Mouse (Mus musculus): Measurements from ENCODE around the gene Mtmr12.

Mtmr12 gene

DNA sequence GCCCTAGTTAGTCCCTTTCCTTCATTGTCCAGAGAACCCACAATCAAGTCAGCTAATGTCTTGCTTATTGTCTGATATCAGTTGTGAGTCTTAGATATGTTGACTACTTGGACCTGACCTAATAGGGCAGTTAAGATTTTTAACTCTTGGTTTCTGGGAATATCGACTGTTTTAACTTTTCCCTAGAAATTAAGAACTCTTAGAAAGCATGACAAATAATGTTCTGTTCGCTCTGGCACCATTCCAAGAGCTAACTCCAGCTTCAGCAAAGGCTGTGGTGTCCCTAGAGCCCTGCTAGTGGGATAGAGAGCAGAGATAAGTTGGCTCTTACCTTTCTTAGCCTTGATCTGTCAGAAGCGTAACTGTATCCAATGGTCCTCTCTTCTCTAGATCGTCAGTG is 32.7 kb downstream of the Mtmr12 start:
- no peak for DNase-seq

DNA sequence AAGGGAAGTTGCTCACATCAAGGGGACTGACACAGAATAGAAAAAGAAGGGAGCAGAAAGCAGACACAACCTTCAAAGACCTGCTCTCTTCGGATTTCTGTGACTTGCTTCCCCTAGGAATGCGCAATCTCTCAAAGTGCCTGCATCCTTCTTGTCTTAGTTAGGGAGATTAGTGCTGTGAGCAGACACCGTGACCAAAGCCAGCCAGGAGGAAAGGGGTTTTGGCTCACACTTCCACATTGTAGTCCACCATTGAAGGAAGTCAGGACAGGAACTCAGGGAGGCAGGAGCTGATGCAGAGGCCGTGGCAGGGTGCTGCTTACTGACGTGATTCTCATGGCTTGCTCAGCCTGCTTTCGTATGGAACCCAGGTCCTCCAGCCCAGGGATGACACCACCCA is 33.5 kb downstream of the Mtmr12 start:
- no peak for DNase-seq

DNA sequence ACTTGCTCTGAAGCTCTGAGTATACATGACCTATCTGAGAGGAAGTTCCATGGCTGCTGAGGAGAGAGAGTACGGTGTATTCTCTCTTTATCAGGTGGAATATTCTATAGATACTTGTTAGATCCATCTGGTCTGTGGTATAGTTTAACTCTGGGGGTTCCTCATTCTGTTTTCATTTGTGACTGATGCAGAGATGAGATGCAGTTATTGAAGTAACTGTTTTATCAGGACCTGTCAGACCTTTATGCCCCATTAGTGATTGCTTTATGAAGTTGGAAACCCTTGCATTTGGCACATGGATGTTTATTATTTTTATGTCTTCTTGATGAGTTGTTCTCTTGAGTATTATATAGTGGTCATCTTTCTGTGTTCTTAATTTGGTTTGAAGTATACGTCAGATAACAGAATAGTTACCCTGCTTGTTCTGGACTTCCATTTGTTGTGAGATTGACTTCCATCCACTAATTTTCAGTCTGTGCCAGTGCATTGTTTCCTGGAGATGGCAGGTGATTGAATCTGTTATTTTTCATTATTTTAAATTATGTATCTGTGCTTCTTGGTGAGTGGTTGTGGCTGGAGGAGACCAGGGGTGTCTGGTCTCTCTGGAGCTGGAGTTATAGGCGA is 36.0 kb downstream of the Mtmr12 start:
- no peak for DNase-seq

DNA sequence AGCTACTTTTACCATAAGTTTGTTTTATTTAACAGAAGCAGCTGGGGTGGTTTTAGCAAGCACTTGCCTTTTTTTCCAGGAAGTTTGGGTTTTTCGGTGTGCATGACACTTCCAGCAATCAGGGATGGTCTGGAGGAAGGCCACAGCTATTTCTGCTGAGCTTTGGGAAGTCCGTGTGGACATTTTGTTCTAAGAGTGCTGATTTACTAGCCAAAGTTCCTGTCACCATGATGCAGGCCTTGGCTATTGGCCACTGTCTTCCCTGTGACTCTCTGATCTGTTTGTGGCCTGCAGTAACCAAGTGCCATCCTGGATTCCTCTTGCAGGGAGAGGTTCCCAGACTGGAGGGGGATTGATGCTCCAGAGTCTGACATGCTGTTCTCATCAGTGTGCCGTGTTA is 39.0 kb downstream of the Mtmr12 start:
- DNase-seq, result no peak

DNA sequence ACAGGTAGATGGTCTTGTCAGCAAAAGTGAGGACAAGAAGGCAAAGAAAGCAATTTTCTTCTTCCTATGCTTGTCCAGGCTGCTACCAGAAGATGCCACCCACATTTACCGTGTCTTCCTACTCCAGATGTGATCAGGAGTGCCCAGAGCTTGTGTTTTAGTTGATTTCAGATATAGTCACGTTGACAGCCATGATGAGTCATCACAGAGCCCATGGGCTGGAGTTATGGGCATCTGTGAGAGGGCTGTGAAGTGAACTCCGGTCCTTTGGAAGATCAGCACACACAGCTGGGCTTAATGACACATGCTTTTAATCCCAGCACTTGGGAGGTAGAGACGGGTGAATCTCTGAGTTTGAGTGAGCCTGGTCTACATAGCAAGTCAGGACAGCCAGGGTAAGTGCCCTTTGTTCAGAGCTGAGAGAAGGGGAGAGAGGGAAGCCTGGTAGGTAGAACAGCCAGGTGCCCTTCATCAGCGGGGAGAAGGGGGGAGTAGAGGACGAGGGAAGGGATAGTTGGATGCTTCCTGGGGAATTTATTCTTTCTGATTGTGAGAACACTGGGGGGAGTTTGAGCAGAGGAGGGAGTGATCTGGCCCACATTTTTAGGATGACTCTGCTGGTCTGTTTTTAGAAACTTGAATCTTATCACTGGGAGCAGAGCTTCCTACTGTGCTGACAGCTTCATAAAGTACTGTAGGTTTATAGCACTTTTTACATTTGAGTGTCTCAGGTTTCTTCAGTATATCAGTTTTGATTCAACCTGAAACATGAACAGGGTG is 40.9 kb downstream of the Mtmr12 start:
- DNase-seq, result no peak

DNA sequence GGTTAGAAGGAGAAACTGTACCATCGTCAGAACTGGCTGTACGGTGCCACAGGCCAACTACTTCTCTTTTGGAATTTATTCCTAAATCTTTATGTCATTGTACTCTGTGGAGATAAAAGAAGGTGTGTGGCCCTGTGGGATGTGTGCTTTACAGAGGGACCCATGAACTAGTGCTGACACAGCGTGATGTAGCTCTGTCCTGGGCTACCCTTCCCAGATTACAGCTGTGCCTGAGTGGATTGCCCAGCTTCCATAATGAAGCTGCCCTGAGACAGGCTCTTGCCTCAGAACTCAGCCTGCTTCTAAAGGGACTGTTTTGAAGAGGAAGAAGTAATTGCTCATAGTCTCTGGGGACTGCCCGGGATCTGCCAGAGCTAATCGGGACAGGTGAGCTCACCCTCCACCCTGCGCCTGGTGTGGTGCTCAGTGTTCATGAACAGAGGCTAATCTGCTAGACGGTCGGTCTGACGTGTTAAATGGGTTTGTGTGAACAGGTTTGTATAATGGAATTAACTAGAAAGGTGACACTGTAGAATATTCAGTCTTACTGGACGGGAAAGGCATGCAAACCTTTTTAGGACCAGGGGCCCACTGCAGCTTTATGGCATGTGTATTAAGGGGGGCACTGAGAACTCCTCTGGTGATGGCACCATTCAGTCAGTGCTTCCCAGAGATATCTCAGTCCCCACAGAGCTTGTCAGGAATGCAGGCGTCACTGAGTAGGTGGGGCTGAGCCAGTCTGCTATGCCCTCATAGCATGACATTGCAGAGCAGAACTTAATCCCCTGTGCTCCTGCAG is 41.7 kb downstream of the Mtmr12 start:
- DNase-seq, result no peak

DNA sequence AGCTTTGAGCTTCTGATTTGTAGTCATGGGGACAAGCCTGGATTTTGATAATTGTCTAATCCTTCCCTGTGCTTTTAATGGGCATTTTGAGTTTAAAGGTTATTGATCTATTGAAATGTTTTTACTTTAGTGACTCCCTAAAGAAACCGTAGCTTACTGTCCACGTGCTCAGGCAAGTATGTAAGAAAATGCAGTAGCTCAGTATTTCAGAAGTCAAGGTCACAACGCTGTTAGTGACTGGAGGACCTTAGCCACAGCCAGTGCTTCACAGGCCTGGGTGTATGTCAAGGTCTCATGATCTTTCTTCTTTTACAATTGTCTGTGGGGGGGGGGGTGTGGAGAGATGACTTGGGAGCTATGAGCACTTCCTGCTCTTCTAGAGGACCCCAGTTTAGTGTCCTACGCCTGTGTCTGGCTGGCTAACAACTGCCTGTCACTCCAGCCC is 42.4 kb downstream of the Mtmr12 start:
- DNase-seq, result no peak

DNA sequence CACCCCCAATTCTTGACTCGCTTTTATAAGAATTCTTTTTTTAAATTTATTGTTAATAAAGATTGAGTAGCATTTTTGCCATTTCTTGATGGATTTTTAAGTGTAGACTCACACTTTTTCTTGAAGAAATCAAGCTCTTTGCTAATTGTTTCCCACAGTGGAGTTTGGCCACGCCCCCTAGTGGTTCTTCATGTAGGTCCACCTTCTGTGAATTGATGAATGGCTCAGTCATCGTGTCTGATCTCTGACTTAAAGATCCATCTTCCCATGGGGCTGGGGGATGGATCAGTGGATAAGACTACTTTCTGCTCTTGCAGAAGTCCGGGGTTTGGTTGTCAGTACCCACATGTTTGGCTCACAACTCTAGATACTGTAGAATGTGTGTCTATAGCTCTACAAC is 43.5 kb downstream of the Mtmr12 start:
- no peak for DNase-seq

DNA sequence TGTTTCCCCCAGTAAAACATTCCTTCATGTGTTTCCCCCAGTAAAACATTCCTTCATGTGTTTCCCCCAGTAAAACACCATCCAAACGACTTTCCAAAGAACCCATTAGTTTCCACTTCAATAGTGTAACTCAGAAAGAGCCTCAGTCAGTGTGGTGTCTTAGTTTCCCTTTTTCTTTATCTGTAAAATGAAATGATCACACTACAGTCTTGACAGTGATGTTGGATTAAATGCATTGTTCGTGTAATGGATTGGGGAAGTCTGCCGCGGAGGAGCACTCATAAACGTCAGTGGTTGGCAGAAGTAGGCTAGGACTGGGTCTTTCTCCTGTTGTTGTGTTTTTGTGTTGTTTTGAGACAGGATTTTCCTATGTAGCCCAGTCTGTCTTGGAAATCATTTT is 45.5 kb downstream of the Mtmr12 start:
- no peak for DNase-seq

DNA sequence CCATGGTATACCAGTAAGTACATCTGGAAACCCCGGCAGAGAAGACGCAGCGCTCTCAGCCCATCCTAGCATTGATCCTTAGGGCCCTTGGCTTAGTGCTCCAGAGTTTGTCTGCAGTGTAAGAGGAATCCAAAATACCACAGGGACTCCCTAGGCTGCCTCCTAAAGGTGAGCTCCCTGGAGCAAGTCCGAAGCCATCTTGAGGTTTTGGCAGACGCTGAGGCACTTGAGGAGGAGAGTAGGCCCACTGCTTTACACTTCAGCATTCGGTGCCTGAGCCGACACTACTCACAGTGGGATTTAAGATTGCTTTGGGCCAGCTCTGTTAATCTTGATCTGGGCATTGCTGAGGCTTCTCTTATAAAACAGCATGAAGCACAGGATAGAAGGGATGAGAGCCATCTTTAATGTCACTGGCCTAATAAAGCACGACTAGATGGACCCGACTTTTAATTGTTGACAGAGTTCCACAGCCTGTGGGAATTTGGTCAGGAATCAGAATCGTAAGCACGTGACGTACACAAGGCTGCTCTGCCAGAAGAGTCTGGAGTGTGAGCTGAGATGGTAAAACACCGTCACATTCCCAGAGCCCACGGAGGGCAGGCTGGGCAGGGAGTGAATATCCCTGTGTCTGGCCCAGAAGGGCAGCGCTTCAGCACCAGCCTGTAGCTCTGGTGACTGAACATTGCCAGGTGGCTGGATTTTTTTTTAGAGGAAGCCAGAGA is 46.8 kb downstream of the Mtmr12 start:
- no peak for DNase-seq

DNA sequence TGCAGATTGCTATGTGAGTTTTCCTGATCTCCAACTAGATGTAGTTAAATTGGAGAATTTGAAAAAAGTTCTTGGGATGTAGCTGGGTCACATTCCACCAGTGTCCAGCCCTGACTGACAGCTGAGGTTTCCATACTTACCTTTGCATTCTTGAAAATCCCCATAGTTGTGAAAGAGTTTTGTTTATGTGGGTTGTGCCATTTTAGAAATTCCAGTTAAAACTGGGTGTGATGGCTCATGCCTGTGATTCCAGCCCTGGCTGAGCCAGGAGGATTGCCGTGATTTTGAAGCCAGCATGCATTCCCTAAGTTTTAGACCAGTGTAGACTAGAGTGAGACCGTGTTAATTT is 47.3 kb downstream of the Mtmr12 start:
- DNase-seq, result no peak

DNA sequence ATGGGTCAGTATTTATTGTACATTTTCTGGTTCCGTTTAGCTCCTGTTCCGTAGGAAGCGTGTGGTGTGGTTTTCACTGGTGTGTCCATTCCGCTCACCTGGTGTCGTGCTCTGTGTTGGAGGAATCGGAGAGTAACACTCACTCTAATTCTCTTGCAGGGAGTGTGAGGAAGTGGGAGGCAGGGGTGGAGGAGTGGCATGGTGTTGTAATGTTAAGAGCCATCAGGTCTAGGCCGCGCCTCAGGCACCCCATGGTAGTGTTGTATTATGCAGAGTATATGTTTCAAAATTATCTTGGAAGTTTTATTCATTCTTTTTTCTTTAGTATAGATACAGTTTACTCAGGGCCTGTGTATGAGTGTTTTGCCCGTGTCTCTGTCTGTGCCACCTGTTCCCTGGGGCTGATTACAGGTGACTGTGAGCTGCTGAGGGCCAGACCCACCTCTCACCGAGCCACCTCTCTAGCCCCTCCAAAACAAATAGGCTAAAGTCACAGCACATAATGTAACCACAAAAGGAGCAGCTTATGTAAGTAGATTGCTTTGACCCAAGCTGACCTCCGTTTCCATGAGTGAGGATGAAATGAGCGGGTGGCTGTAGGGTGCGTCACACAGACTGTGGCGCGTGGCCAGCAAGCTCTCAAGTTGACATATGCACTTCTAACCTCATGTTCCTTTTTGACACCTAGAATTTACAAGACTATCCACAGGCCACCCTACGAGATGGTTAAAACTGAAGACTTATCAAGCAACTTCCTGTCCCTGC is 53.1 kb downstream of the Mtmr12 start:
- DNase-seq, result no peak

DNA sequence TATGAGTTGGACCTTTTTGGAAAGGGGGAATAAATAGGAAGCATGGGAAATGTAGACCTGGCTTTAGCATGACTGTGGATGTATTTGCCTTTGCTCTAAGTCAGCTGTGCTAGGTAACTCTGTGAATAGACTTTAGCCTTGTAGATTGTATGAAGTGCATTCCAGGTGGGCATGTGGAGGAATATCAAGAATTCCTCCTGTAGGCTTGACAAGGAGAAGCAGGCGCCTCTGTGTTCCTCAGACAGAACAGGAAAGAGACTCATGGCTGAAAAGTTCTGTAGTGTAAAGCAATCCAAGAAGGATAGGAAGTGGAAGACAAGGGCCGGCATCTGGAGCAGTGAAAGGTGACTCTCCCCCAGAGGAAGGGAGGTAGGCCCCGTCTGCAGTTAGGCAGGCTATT is 58.2 kb downstream of the Mtmr12 start:
- DNase-seq, result no peak

DNA sequence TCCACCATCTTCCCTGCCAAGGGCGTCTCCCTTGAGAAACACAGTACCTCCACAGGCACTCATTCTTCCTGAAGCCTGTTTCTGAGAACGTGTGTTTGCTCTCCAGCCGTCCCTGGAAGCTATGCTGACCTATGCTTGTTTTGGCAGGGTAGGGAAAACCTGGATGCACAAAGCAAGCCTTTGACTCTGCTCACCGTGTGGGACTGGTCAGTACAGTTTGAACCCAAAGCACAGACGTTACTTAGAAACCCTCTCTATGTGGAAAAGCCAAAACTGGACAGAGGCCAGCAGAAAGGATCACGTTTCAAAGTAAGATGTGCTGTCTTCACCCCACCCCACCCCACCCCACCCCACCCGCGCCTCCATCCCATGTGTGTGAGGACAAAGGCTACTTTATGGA is 61.6 kb downstream of the Mtmr12 start:
- DNase-seq, result no peak

DNA sequence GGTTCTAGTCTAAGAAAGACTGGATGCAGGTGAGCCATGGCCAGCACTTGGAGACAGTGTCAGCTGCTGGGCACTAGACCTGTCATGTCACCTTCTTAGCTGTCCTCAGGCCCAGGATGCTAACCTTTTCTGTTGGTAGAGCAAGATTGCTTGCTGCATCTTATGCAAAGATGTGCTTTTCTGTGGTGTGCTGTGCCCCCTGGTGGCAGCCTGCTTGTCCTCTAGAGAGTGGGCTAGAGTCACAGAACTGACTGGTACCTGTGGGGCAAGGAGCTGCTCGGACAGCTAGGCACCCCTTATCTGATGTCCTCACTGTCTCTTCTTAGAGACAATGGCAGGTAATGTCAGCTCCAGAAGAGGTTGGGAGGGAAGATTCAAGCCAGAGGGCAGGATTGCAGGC is 63.2 kb downstream of the Mtmr12 start:
- DNase-seq, result peak; percentile 57

DNA sequence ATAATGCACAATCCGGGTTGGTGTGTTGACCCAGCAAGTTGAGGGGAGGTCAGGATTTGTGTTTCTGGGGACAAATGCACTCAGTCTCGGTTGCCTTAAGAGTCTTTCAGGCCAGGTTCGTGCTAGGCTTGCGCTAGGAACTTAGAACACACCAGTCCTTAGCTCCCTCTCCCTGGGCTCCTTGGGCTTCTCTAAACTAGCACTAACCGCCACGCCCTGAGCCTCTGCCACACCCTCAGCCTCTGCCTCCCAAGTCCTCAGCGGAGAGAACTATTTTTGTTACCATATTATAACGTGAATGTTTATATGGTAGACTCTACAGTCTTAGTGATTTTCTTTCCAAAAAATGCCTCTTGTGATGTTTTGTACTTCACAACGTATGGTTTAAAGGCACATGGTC is 66.5 kb downstream of the Mtmr12 start:
- no peak for DNase-seq

DNA sequence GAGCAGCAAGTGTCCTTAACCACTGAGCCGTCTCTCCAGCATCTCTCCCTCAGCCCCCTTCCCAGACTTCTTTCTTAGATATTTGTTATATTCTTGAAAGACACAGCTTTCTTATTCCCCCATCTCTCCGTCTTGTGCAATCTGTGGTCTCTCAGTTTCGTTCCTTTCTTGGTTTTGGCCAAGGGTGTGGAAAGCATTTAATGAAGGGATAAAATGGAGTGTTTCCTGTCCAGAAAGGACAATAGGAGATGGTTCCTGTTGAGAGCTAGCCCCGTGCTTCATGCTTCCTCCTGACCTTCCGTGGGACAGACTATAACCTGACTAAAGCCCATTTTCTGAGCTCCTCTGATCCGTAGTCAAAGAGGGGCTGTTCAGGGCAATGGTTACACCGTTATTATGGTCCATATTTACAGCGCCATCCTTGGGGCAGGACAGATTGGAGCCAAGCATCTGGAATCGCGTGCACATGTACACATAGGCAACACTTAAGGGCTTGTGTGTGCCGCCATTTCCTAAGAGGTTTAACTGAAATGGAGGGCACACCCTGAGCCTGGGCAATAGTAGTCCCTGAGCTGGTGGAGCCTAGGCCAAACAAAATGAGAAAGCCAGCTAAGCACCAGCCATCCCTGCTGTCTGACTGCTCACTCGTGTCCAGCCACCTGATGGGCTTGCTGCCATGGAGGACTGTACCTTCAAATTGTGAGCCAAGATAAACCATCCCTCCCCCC is 68.7 kb downstream of the Mtmr12 start:
- no peak for DNase-seq

DNA sequence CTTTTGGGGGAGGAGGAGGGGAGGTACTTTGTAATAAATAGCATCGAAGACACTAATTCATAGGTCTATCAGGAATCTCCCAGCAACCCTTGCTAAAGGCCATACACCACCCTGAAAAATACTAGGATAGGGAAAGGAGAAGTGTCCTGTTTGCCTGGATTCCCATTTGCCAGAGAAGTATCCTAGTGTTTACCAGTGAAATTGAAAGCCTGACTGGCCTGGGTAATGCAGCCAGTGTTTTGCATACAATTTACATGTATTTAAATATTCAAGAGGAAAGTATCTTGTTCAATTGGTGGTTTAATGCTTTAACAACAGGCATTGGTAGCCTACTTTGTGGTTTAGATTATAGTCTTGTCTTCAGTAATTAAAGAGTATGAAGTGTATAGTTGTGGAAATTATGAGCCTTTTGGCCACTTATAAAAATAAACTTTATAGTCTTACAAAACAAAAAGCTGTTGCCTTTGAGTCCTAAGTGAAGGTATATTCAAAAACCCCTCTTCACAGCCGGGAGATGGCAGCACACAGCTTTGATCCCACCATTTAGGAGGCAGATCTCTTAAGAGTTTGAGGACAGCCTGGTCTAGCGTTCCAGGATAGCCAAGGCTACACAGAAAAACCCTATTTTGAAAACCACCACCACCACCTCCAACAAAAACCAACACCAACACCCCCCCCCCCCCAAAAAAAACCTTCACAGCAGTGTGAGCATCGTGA is 69.4 kb downstream of the Mtmr12 start:
- DNase-seq, result no peak

DNA sequence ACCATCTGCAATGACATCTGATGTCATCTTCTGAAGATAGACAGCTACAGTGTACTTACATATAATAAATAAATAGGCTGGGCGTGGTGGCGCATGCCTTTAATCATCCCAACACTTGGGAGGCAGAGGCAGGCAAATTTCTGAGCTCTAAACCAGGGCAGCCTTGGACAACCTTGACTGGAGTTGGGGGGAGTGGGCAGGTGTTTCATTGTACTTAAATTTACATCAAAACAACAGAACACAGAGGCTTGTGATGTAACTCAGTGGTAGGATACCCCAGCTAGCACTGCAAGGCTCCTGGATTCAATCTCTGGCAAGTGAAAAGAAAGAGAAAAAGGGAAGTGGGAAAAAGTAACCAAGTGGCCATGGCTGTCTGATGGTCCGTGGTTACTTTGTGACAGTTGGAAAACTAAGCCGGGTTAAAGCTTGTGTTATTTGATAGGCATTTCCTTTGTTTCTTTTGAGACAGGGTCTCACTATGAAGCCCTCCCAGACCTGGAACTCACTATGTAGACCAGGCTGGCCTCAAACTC is 70.3 kb downstream of the Mtmr12 start:
- DNase-seq, result no peak

DNA sequence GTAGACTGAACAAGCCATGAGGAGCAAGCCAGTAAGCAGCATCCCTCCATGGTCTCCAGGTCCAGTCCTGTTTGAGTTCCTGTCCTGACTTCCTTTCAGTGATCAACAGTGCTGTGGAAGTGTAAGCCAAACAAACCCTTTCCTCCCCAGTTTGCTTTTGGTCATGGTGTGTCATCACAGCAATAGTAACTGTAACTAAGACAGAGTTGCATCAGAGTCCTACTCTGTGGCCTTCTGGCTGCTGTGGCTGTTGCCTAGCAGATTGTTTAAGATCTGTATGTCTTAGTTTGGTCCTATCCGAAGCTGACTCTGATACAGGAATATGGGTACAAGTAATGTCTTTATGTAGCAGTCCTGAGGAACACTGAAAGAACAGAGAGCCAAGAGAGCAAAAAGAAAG is 75.0 kb downstream of the Mtmr12 start:
- DNase-seq, result no peak

All from cerebellum, adult 11 months (tissue).